In genomic region chr14:26668371-26669291, GRCm38 (mm10) we compare ENCODE assay signal across 8 mouse cellular contexts. TPM values are rescaled to one million over a fixed set of nuclear protein-coding genes. Genes with fewer than 3 reads are reported as not detected.
DNase-seq lines count a peak whose midpoint lies in the region; ATAC-seq and TF ChIP-seq lines count a peak whose summit lies in the region.

No protein-coding gene starts in this region.

- H3K36me3 ChIP-seq in heart, embryonic 10.5 days = peaks cover 28% of the 10 kb centered on the region
- H3K36me3 ChIP-seq in kidney, embryonic 15.5 days = peaks cover 27% of the 10 kb centered on the region
- peaks cover 17% of the 10 kb centered on the region for H3K36me3 ChIP-seq in liver, adult 2 months (ENCODE audit: control insufficient read depth, insufficient read depth, low read length)
- H3K36me3 ChIP-seq in stomach, embryonic 14.5 days (ENCODE audit: control insufficient read depth, insufficient read depth, low read length) = peaks cover 11% of the 10 kb centered on the region

- under 1% methylated on average over 73 of the region's 73 CpGs for WGBS in heart, embryonic 10.5 days
- WGBS in kidney, embryonic 15.5 days = under 1% methylated on average over 73 of the region's 73 CpGs
- WGBS in liver, adult 2 months = under 1% methylated on average over 73 of the region's 73 CpGs
- WGBS in stomach, embryonic 14.5 days = under 1% methylated on average over 73 of the region's 73 CpGs

- no peak for TF ChIP-seq CTCF in liver, adult 2 months (IDR thresholded peaks at IDR 0.05; ENCODE audit: low read depth, low read length)

- peaks cover 10% of the 10 kb centered on the region for H3K4me1 ChIP-seq in heart, embryonic 10.5 days
- H3K4me1 ChIP-seq in kidney, embryonic 15.5 days = peaks cover 22% of the 10 kb centered on the region
- H3K4me1 ChIP-seq in liver, adult 2 months (ENCODE audit: control insufficient read depth, insufficient read depth, low read length) = peaks cover 11% of the 10 kb centered on the region
- peaks cover 21% of the 10 kb centered on the region for H3K4me1 ChIP-seq in stomach, embryonic 14.5 days (ENCODE audit: control insufficient read depth, insufficient read depth, low read length)

- peak overlapping the region; percentile 97 for H3K27ac ChIP-seq in heart, embryonic 10.5 days
- H3K27ac ChIP-seq in kidney, embryonic 15.5 days = peak overlapping the region; percentile 93
- no peak overlapping the region; the same call in 1 of the 2 replicates for H3K27ac ChIP-seq in liver, adult 2 months (replicated peaks; ENCODE audit: insufficient read depth, low read depth, low read length)
- H3K27ac ChIP-seq in stomach, embryonic 14.5 days (ENCODE audit: low read length) = peak overlapping the region; percentile 89

- ATAC-seq in kidney, embryonic 15.5 days (replicated peaks; ENCODE audit: low FRiP score) = peak; percentile 68
- peak; percentile 18 for ATAC-seq in monocyte, adult 5-6 weeks (replicated peaks; ENCODE audit: insufficient number of reproducible peaks, low FRiP score, low TSS enrichment, poor library complexity, severe bottlenecking)
- peak; percentile 43; the same call in 1 of the 2 replicates for ATAC-seq in stomach, embryonic 14.5 days (ENCODE audit: insufficient number of reproducible peaks, insufficient read depth, low FRiP score, low read depth)

- H3K9me3 ChIP-seq in heart, embryonic 10.5 days = no peaks in the 10 kb centered on the region
- no peaks in the 10 kb centered on the region for H3K9me3 ChIP-seq in kidney, embryonic 15.5 days (replicated peaks)
- H3K9me3 ChIP-seq in stomach, embryonic 14.5 days (ENCODE audit: control insufficient read depth, low read depth, low read length) = no peaks in the 10 kb centered on the region

- H3K79me2 ChIP-seq in liver, adult 2 months (ENCODE audit: control insufficient read depth, insufficient read depth, low read length) = peaks cover 5% of the 10 kb centered on the region; the same call in 1 of the 2 replicates

- no peak for TF ChIP-seq POLR2A in liver, adult 2 months (IDR thresholded peaks at IDR 0.05; ENCODE audit: extremely low read depth, insufficient read depth, low read length)

- no peaks in the 10 kb centered on the region for H3K27me3 ChIP-seq in heart, embryonic 10.5 days (ENCODE audit: insufficient read depth, poor library complexity, severe bottlenecking)
- H3K27me3 ChIP-seq in kidney, embryonic 15.5 days = no peaks in the 10 kb centered on the region
- H3K27me3 ChIP-seq in liver, adult 2 months (ENCODE audit: control insufficient read depth, insufficient read depth, low read length) = no peaks in the 10 kb centered on the region
- no peaks in the 10 kb centered on the region for H3K27me3 ChIP-seq in stomach, embryonic 14.5 days (ENCODE audit: control insufficient read depth, insufficient read depth, low read length)

- DNase-seq in ovary, adult 18-20 months (ENCODE audit: low spot score) = peak; percentile 9
- DNase-seq in ovary, postnatal 10 days (ENCODE audit: low spot score) = no peak
- peak; percentile 60 for DNase-seq in embryo, embryonic 10 days (ENCODE audit: low spot score)
- DNase-seq in heart, embryonic 10.5 days (ENCODE audit: low spot score) = peak; percentile 78
- DNase-seq in liver, adult 2 months (ENCODE audit: extremely low read depth, low read depth, low spot score) = peak; percentile 37

- peak overlapping the region; percentile 98 for H3K4me3 ChIP-seq in heart, embryonic 10.5 days
- peak overlapping the region; percentile 90 for H3K4me3 ChIP-seq in kidney, embryonic 15.5 days (replicated peaks)
- H3K4me3 ChIP-seq in liver, adult 2 months (ENCODE audit: insufficient read depth, low read depth, low read length) = peak overlapping the region; percentile 97
- H3K4me3 ChIP-seq in stomach, embryonic 14.5 days (ENCODE audit: low read depth, low read length) = peak overlapping the region; percentile 59

- H3K4me2 ChIP-seq in kidney, embryonic 15.5 days = peak overlapping the region; percentile 90
- peak overlapping the region; percentile 97 for H3K4me2 ChIP-seq in stomach, embryonic 14.5 days (replicated peaks; ENCODE audit: low read depth, low read length)

- H3K9ac ChIP-seq in kidney, embryonic 15.5 days = peak overlapping the region; percentile 86
- H3K9ac ChIP-seq in liver, adult 2 months (ENCODE audit: low read depth, low read length) = peak overlapping the region; percentile 86
- peak overlapping the region; percentile 77 for H3K9ac ChIP-seq in stomach, embryonic 14.5 days (replicated peaks; ENCODE audit: low read depth, low read length)

RNA-seq across cellular contexts. Expression of gene Pde12, which starts 1.1 kb away (rescaled TPM):
- polyA plus RNA-seq in heart, embryonic 10.5 days (2016; fragmentation: Nextera tagmentation; extraction: Ambion mirVana) = 11.0 and 12.4 TPM in 2 replicates
- 9.7 and 9.9 TPM in 2 replicates for polyA plus RNA-seq in kidney, embryonic 15.5 days (2015; fragmentation: Nextera tagmentation; extraction: Ambion mirVana)
- 2.3 and 2.4 TPM in 2 replicates for total RNA-seq in liver, adult 2 months (2014; rRNA removed)
- polyA plus RNA-seq in liver, adult 2 months (2012; rRNA removed) = 3.2 and 3.5 TPM in 2 replicates
- 8.6 to 12.8 TPM (median 10.5 TPM) in 3 replicates for total RNA-seq in monocyte, adult 5-6 weeks (2017)
- 9.6 and 10.5 TPM in 2 replicates for polyA plus RNA-seq in stomach, embryonic 14.5 days (2014; fragmentation: Nextera tagmentation; extraction: Ambion mirVana)

RNA-seq across cellular contexts. Expression of gene Dnah12, which starts 24.4 kb away (rescaled TPM):
- polyA plus RNA-seq in heart, embryonic 10.5 days (2016; fragmentation: Nextera tagmentation; extraction: Ambion mirVana) = 0.03 and 0.04 TPM in 2 replicates
- polyA plus RNA-seq in kidney, embryonic 15.5 days (2015; fragmentation: Nextera tagmentation; extraction: Ambion mirVana) = 0.09 and 0.17 TPM in 2 replicates
- under 0.01 TPM in 1 of 2 replicates, not detected in the other for total RNA-seq in liver, adult 2 months (2014; rRNA removed)
- not detected in 2 replicates for polyA plus RNA-seq in liver, adult 2 months (2012; rRNA removed)
- 16.9 to 28.6 TPM (median 19.4 TPM) in 3 replicates for total RNA-seq in monocyte, adult 5-6 weeks (2017)
- not detected in 2 replicates for polyA plus RNA-seq in stomach, embryonic 14.5 days (2014; fragmentation: Nextera tagmentation; extraction: Ambion mirVana)

RNA-seq across cellular contexts. Expression of gene Arf4, which starts 30.8 kb away (rescaled TPM):
- polyA plus RNA-seq in heart, embryonic 10.5 days (2016; fragmentation: Nextera tagmentation; extraction: Ambion mirVana) = 431 and 507 TPM in 2 replicates
- 594 and 610 TPM in 2 replicates for polyA plus RNA-seq in kidney, embryonic 15.5 days (2015; fragmentation: Nextera tagmentation; extraction: Ambion mirVana)
- 46.6 and 55.2 TPM in 2 replicates for total RNA-seq in liver, adult 2 months (2014; rRNA removed)
- polyA plus RNA-seq in liver, adult 2 months (2012; rRNA removed) = 104 and 117 TPM in 2 replicates
- 125 to 462 TPM (median 150 TPM) in 3 replicates for total RNA-seq in monocyte, adult 5-6 weeks (2017)
- 666 and 710 TPM in 2 replicates for polyA plus RNA-seq in stomach, embryonic 14.5 days (2014; fragmentation: Nextera tagmentation; extraction: Ambion mirVana)

Comparison
In these comparisons a context has a peak if more than half of its experiments do, and no peak if none do; other contexts are left out.
1. ATAC-seq: peak in every context shown above with its lines; median percentile 68 in kidney, embryonic 15.5 days; 43 in stomach, embryonic 14.5 days; 18 in monocyte, adult 5-6 weeks.